Mouse (Mus musculus): ENCODE results near the gene Mrgpra6. TPM values are rescaled to one million over a fixed set of nuclear protein-coding genes. Genes with fewer than 3 reads are reported as not detected.

Mrgpra6 gene
- not detected in 2 replicates for polyA plus RNA-seq (2015; fragmentation: Nextera tagmentation; extraction: Ambion mirVana)

DNA sequence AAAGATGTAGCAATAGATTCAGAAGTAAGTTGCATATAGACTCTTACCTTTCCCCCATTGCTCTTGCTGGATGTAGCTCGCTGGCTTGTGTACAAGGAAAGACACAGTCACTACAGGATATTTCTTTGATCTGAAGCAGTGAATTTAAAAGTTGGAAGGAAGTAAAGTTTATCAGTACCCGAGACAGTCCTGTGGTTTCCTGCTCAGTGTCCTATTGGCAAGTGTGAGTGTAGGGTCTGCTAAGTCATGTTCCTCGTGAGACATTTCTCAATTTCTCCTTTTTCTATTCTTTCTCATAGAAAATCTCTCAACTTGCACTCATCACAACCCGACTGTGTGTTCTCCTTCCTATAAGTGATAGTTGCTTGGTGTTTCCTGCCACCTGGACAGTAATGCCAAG is at the start of gene Mrgpra6:
Gene Mrgpra6, minus strand, starts transcription at position 91 of the 400 bp plus-strand sequence.
- Histone ChIP-seq H3K27ac (replicated peaks) (no peak within 1 kb of the TSS), H3K4me3 (no peak within 1 kb of the TSS), H3K9ac (no peak within 1 kb of the TSS), H3K4me2 (no peak within 1 kb of the TSS), H3K36me3 (no peaks in the 10 kb centered on the region), H3K9me3 (no peaks in the 10 kb centered on the region), H3K27me3 (replicated peaks) (no peaks in the 10 kb centered on the region), H3K4me1 (no peaks in the 10 kb centered on the region)
- no peak for ATAC-seq (ENCODE audit: extremely low read depth, insufficient number of reproducible peaks, low FRiP score, low TSS enrichment)
- WGBS = 54% methylated on average over 4 of the region's 4 CpGs

DNA sequence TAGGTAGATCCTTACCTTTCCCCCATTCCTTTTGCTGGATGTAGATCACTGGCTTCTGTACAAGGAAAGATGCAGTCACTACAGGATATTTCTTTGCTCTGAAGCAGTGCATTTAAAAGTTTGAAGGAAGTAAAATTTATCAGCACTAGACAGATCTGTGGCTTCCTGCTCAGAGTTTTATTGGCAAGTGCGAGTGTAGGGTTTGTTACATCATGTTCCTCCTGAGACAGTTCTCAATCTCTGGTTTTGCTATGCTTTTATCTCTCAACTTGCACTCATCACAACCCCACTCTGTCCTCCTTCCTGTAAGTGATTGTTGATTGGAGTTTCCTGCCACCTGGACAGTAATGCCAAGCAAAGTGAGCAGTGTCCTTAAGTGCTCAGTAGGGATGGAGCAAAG is 48.0 kb upstream of the Mrgpra6 start, which contains the start of gene Mrgpra9:
Gene Mrgpra9, minus strand, starts transcription at position 79 of the 400 bp plus-strand sequence.
- H3K27me3 ChIP-seq (replicated peaks) = no peaks in the 10 kb centered on the region

DNA sequence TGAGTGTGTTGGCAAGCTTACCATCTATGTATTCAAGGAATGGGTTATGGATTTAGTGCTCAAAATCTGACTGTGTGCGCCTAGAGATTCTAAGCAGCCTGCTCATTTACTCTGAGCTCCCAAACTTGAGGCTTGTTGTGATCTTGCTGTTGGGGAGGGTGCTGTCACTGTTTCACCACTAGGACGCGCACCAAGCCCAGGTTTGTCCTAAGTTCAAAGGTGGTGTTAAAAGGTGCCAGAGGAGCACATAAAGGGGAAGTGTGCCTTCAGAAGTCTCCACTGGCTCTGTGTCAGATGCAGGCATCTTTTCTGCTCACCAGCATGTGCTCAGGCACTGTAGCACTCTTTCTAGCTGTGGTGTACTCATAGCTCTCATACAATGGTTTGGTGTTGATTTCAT is 39.9 kb upstream of the Mrgpra6 start:
- Histone ChIP-seq H3K4me1 (no peaks in the 10 kb centered on the region), H3K9ac (no peak overlapping the region), H3K4me3 (no peak overlapping the region), H3K9me3 (peaks cover 3% of the 10 kb centered on the region; the same call in 1 of the 2 replicates), H3K27me3 (replicated peaks) (no peaks in the 10 kb centered on the region), H3K36me3 (no peaks in the 10 kb centered on the region), H3K27ac (replicated peaks) (no peak overlapping the region), H3K4me2 (no peak overlapping the region)
- ATAC-seq (ENCODE audit: extremely low read depth, insufficient number of reproducible peaks, low FRiP score, low TSS enrichment) = no peak
- 54% methylated on average over 3 of the region's 3 CpGs for WGBS

More for the DNA sequence above, 48.0 kb upstream of the Mrgpra6 start, which contains the start of gene Mrgpra9:
- Histone ChIP-seq H3K9me3 (no peaks in the 10 kb centered on the region), H3K9ac (no peak within 1 kb of the TSS), H3K36me3 (no peaks in the 10 kb centered on the region), H3K4me2 (no peak within 1 kb of the TSS), H3K4me3 (no peak within 1 kb of the TSS), H3K4me1 (no peaks in the 10 kb centered on the region), H3K27ac (replicated peaks) (no peak within 1 kb of the TSS)
- ATAC-seq (ENCODE audit: extremely low read depth, insufficient number of reproducible peaks, low FRiP score, low TSS enrichment) = no peak
- WGBS = 37% methylated on average over 1 of the region's 1 CpGs

DNA sequence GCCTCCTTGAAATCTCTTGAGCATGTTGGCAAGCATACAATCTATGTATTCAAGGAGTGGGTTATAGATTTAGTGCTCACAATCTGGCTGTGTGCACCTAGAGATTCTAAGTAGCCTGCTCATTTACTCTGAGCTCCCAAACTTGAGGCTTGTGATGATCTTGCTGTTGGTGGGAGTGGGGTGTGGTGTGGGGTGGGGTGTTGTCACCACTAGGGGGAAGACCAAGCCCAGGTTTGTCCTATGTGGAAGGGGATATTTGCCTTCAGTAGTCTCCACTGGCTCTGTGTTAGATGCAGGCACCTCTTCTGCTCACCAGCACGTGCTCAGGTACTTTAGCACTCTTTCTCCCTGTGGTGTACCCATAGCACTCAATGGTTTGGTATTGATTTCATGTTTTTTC is 9.4 kb downstream of the Mrgpra6 start:
- 43% methylated on average over 1 of the region's 1 CpGs for WGBS
- Histone ChIP-seq H3K27me3 (replicated peaks) (no peaks in the 10 kb centered on the region), H3K9ac (no peak overlapping the region), H3K36me3 (no peaks in the 10 kb centered on the region), H3K4me1 (no peaks in the 10 kb centered on the region), H3K4me2 (no peak overlapping the region), H3K27ac (replicated peaks) (no peak overlapping the region), H3K4me3 (no peak overlapping the region), H3K9me3 (no peaks in the 10 kb centered on the region)
- no peak for ATAC-seq (ENCODE audit: extremely low read depth, insufficient number of reproducible peaks, low FRiP score, low TSS enrichment)

DNA sequence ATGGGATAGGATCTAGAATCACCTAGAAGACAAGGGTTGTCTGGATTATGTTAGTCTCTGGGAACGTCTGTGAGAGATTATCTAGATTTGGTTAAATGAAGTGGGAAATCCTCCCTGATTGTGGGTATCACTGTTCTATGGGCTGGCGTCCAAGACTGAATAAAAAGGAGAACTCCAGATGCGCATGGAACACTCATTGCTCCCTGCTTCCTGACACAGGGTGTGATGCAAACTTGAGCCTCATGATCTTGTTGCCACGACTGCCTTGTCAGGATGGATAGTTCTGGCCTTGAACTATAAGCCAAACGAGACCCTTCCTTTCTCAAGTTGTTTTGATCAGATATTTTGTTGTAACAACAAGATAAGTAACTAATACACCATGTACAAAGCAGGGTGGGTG is 33.9 kb downstream of the Mrgpra6 start:
- Histone ChIP-seq H3K36me3 (no peaks in the 10 kb centered on the region), H3K4me3 (no peak overlapping the region), H3K4me2 (no peak overlapping the region), H3K4me1 (no peaks in the 10 kb centered on the region), H3K27me3 (replicated peaks) (no peaks in the 10 kb centered on the region), H3K9ac (no peak overlapping the region), H3K27ac (replicated peaks) (no peak overlapping the region), H3K9me3 (no peaks in the 10 kb centered on the region)
- ATAC-seq (ENCODE audit: extremely low read depth, insufficient number of reproducible peaks, low FRiP score, low TSS enrichment) = no peak
- WGBS = 51% methylated on average over 5 of the region's 5 CpGs

DNA sequence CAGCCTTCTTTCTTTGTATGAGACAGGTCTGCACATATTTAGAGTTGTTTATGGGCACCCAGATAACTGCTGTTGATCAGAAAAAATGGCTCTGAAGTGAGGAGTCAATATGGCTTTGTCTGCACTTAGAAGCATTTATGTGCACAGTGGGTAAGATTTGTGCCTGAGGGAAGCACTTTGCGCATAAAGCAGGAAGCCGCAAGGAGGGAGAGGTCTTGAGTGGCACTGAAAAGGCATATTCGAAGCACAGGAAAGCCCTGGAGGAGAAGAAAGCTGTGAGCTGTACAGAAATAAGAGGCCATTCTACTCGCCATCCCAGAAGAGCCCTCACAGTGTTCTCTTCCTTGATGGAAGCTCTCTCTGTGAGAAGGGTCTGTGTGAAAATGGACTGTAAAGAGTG is 39.7 kb downstream of the Mrgpra6 start:
- H3K27me3 ChIP-seq (replicated peaks) = no peaks in the 10 kb centered on the region
- no peaks in the 10 kb centered on the region for H3K4me1 ChIP-seq
- 0 out of 2 replicates have a peak, but pooled peaks cover 4% of the 10 kb centered on the region for H3K9me3 ChIP-seq
- H3K4me2 ChIP-seq = no peak overlapping the region
- no peaks in the 10 kb centered on the region for H3K36me3 ChIP-seq
- H3K9ac ChIP-seq = no peak overlapping the region
- no peak for ATAC-seq (ENCODE audit: extremely low read depth, insufficient number of reproducible peaks, low FRiP score, low TSS enrichment)
- 68% methylated on average over 4 of the region's 4 CpGs for WGBS
- H3K4me3 ChIP-seq = no peak overlapping the region
- no peak overlapping the region for H3K27ac ChIP-seq (replicated peaks)

DNA sequence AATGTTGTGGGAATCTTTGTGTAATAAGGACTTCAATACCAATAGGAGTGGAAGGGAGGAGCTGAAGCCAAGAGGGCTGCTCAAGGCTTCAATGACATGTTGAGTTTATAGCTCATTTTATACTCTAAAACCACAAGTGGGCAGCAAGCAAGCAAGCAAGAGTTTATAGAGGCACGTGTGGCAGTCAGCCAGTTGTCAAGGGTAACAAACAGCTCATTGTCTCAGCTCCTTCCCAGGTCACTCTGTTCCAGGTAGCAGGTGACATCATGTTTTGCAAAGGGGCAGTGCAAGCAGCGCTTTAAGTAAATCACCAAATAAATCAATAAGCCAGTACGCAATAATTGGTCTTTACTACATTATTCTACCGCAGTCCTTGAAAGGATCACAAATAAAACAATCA is 41.5 kb downstream of the Mrgpra6 start:
- 79% methylated on average over 4 of the region's 4 CpGs for WGBS
- Histone ChIP-seq H3K4me2 (no peak overlapping the region), H3K36me3 (no peaks in the 10 kb centered on the region), H3K4me3 (no peak overlapping the region), H3K9me3 (0 out of 2 replicates have a peak, but pooled peaks cover 4% of the 10 kb centered on the region), H3K9ac (no peak overlapping the region), H3K27ac (replicated peaks) (no peak overlapping the region), H3K4me1 (no peaks in the 10 kb centered on the region), H3K27me3 (replicated peaks) (no peaks in the 10 kb centered on the region)
- no peak for ATAC-seq (ENCODE audit: extremely low read depth, insufficient number of reproducible peaks, low FRiP score, low TSS enrichment)

DNA sequence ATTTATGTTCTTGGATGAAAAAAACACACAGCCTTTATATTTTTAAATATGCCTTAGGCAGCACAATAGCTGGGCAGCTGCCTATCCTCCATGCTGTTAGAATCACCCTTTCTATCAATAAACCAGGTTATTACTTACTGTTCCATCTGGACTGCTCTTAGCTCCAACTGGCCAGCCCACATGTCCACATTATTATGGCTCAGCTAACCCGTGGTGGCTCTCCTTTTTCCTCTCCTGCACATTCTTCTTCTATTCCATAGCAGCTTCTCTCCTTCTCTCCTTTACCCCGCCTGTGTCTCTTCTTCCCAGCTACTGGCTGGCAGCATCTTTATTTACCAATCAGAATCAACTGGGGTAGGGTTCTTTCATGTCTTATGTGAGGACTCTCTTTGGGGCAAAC is 46.3 kb downstream of the Mrgpra6 start:
- Histone ChIP-seq H3K36me3 (no peaks in the 10 kb centered on the region), H3K9ac (no peak overlapping the region), H3K9me3 (0 out of 2 replicates have a peak, but pooled peaks cover 4% of the 10 kb centered on the region), H3K27me3 (replicated peaks) (no peaks in the 10 kb centered on the region), H3K4me1 (no peaks in the 10 kb centered on the region), H3K27ac (replicated peaks) (no peak overlapping the region), H3K4me3 (no peak overlapping the region), H3K4me2 (no peak overlapping the region)
- WGBS = 53% methylated on average over 2 of the region's 2 CpGs
- no peak for ATAC-seq (ENCODE audit: extremely low read depth, insufficient number of reproducible peaks, low FRiP score, low TSS enrichment)

DNA sequence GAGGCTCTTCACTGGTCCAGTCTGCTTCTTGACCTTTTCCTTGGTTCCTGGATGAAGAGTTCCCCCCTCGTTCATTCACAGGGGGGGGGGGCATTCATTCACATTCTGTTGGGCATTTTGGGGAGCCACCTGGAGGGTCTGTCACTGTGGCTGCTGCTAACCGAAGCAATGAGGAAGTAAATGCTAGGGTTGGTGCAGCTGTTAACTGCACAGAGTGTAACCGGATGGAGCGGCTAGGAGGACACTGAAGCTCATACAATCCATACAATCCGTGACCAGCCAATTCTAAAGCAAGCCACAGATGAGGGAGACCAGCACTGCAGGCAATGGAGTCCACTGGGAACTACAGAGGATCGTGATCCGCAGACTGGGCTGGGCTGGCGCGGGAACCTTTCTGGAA is 47.0 kb downstream of the Mrgpra6 start:
- Histone ChIP-seq H3K9me3 (0 out of 2 replicates have a peak, but pooled peaks cover 4% of the 10 kb centered on the region), H3K4me1 (no peaks in the 10 kb centered on the region), H3K9ac (no peak overlapping the region), H3K36me3 (no peaks in the 10 kb centered on the region), H3K4me2 (no peak overlapping the region), H3K4me3 (no peak overlapping the region), H3K27ac (replicated peaks) (no peak overlapping the region), H3K27me3 (replicated peaks) (0 out of 2 replicates have a peak, but pooled peaks cover under 1% of the 10 kb centered on the region)
- ATAC-seq (ENCODE audit: extremely low read depth, insufficient number of reproducible peaks, low FRiP score, low TSS enrichment) = no peak
- 76% methylated on average over 9 of the region's 9 CpGs for WGBS

DNA sequence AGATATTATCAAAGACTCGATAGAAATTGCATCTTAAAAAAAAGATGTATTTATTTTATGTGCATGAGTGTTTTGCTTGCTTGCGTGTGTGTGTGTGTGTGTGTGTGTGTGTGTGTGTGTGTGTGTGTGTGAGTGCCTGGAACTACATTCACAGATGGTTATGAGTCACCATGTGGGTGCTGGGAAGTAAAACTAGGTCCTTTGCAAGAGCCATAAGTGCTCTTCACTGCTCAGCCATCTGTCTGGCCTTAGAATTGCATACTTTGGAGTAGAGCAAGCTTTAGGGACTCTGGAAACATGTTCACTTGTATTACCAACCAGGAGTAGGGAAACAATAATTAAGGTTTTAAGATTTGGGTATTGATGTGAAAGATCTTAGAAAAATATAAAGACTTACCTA is 48.9 kb downstream of the Mrgpra6 start:
- WGBS = 74% methylated on average over 2 of the region's 2 CpGs
- no peak overlapping the region for H3K4me2 ChIP-seq
- no peaks in the 10 kb centered on the region for H3K36me3 ChIP-seq
- H3K9me3 ChIP-seq = 0 out of 2 replicates have a peak, but pooled peaks cover 4% of the 10 kb centered on the region
- 0 out of 2 replicates have a peak, but pooled peaks cover 11% of the 10 kb centered on the region for H3K27me3 ChIP-seq (replicated peaks)
- no peak overlapping the region for H3K4me3 ChIP-seq
- ATAC-seq (ENCODE audit: extremely low read depth, insufficient number of reproducible peaks, low FRiP score, low TSS enrichment) = no peak
- H3K27ac ChIP-seq (replicated peaks) = no peak overlapping the region
- no peaks in the 10 kb centered on the region for H3K4me1 ChIP-seq
- no peak overlapping the region for H3K9ac ChIP-seq

DNA sequence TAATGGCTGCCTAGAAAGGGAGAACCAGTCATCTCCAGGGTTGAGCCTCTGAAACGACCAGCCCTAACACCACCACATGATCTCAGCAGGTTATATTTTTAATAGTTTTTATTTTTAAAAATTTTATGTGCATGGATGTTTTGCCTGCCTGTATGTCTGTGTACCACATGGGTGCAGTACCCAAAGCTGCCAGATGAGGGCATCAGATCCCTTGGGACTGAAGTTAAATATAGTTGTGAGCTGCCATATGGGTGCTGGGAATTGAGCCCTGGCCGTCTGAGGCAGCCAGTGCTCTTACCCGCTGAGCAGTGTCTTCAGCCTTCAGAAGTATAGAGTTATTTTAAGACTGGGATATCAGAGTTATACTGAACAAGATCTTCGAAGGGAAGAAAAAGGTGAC is 49.3 kb downstream of the Mrgpra6 start:
- Histone ChIP-seq H3K4me1 (no peaks in the 10 kb centered on the region), H3K27me3 (replicated peaks) (0 out of 2 replicates have a peak, but pooled peaks cover 11% of the 10 kb centered on the region), H3K9me3 (0 out of 2 replicates have a peak, but pooled peaks cover 4% of the 10 kb centered on the region), H3K4me3 (no peak overlapping the region), H3K9ac (no peak overlapping the region), H3K36me3 (no peaks in the 10 kb centered on the region), H3K4me2 (no peak overlapping the region), H3K27ac (replicated peaks) (no peak overlapping the region)
- WGBS = 86% methylated on average over 4 of the region's 4 CpGs
- ATAC-seq (ENCODE audit: extremely low read depth, insufficient number of reproducible peaks, low FRiP score, low TSS enrichment) = no peak

DNA sequence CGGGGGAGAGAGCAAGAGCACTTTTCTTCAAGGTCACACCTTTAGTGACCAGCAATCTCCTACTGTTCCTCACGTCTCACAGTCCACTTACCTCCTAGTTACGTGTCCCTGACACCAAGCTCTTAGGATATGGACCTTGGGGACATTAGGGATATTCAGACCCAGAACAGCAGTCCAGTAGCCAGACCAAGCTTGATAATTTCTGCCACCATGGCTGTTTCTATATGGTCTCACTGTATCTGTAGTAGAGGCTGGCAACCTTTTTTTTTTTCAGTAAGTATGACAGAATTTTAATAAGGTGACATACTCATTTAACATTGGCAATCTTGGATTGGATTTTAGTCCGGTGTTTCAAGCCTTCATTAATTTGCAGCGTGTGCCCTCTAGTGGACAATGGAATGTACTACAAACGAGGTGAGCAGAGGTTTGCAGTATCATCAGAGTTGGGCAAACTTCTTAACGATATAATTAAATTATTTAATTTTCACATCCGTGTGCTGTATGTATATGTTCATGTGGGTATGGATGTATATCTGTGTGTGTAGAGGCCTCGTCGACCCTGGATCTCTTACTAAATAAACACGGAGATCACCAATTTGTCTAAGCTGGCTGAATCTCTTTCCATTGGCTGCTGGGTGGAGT is 54.2 kb downstream of the Mrgpra6 start:
- WGBS = 15% methylated on average over 11 of the region's 11 CpGs
- Histone ChIP-seq H3K9ac (no peak overlapping the region), H3K27ac (replicated peaks) (no peak overlapping the region), H3K9me3 (no peaks in the 10 kb centered on the region), H3K4me1 (no peaks in the 10 kb centered on the region), H3K4me2 (no peak overlapping the region; the same call in 1 of the 2 replicates), H3K27me3 (replicated peaks) (0 out of 2 replicates have a peak, but pooled peaks cover 11% of the 10 kb centered on the region), H3K36me3 (no peaks in the 10 kb centered on the region), H3K4me3 (no peak overlapping the region)
- ATAC-seq (ENCODE audit: extremely low read depth, insufficient number of reproducible peaks, low FRiP score, low TSS enrichment) = no peak

All from heart, embryonic 13.5 days (tissue).